Mouse (Mus musculus): ENCODE data around the gene Cela3b. TPM values are rescaled to one million over a fixed set of nuclear protein-coding genes. Genes with fewer than 3 reads are reported as not detected.

Cela3b gene
- under 1 TPM in 1 of 2 experiments, not detected in 1; 0.34 TPM for total RNA-seq (2021)
- long read RNA-seq, experiment 1, result 0 reads
- long read RNA-seq, experiment 2, result 0 reads

DNA sequence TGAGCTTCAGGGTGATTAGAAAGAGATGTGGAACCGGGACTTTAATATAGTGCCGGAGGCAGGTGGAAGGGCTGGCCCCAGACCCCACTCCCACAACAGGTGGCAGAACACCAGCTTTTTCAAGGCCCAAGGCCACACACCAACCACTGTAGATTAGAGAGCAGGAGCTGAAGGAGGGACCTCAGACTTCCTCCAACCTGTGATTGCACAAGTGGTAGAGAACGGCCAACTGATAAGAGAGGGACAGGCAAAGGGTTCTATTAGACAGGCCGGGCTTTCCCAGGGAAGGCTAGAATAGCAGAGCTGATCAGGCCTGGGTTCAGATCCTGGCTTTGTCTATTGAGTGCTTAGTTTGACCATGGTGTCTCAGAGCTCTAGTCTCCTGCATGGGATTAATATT, at the start of gene Cela3b:
Gene Cela3b (minus strand): TSS at position 39 of the 400 bp plus-strand sequence.
- DNase-seq (ENCODE audit: low spot score), result no peak

DNA sequence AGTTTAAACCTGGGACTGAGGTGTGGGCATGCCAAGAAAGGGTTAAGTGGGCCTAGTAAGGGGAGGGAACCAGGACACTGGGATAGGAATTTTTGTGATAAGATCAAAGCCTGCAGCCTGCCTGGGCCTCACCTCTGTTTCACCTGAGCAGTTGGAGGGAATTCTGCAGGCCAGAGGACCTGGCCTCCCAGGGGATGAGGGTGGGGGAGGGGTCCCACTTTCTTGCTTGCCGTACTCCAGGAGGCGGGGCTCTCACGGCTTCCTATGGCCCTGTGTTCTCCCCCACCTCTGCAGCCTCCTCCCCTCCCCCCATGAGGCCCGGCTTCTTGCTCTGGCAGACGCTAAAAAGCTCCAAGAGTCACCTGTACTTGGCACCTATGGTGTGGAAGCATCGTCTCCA, 49.4 kb upstream of the Cela3b start:
- no peak for DNase-seq (ENCODE audit: low spot score)

DNA sequence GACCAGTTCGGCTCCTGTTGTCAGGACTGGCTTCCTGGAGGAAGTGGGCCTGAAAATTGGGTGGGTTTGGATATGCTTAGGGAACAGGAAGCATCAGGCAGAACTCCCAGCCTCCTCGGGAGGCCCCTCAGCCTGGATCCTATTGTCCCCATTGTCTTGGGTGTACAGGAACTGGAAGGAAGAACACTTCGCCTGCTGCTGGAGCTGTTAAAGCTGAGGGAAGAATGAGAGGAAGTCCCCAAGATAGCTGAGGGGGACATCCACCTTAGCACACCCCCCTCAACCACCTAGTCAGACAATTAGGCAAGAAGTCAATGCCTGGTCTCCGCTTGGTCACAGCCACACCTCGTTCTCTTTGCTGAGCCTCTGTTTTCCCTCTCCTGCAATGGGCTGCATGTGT, 48.0 kb upstream of the Cela3b start:
- no peak for DNase-seq (ENCODE audit: low spot score)

DNA sequence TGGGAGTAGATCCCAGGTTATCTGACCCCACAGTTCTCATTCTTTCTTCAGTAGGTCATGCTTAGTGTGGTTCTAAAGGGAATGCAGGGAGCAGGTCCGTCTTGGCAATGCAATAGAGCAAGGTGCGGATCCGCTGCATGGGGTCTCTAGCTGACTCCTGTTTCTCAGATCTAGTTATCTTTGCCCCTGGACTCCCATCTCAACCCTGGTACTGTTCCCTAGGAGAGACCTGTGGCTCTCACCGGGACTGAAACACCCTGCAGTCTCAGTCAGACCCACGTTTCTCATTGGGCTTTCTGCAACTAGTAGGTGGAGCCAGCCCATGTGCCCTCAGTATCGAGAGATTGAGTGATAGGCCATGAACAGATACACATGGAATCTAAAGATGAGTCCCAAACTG, 47.3 kb upstream of the Cela3b start:
- DNase-seq (ENCODE audit: low spot score), result no peak

DNA sequence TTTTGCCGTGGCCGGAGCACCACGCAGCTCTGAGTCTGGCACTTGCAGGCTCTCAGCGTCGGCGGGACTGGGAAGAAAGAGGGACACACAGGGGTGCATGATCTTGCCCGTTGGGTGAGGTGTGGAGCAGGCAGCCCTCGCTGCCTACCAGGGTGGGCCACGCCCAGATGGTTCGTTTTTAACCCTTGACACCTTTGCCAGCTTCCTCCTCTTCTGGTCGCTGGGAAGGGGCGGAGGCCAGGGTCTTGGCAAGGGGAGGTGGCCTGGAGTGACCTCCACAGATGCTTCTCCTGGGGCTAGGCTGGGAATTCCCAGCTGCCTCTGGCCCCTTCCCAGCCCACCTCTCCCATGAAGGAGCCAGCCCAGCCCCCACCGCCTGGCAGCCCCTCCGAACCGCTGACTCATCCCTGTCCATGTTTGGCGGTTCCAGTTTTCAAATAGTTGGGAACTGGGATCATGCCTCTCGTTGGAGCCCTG, 46.5 kb upstream of the Cela3b start:
- DNase-seq (ENCODE audit: low spot score), result peak; percentile 83

DNA sequence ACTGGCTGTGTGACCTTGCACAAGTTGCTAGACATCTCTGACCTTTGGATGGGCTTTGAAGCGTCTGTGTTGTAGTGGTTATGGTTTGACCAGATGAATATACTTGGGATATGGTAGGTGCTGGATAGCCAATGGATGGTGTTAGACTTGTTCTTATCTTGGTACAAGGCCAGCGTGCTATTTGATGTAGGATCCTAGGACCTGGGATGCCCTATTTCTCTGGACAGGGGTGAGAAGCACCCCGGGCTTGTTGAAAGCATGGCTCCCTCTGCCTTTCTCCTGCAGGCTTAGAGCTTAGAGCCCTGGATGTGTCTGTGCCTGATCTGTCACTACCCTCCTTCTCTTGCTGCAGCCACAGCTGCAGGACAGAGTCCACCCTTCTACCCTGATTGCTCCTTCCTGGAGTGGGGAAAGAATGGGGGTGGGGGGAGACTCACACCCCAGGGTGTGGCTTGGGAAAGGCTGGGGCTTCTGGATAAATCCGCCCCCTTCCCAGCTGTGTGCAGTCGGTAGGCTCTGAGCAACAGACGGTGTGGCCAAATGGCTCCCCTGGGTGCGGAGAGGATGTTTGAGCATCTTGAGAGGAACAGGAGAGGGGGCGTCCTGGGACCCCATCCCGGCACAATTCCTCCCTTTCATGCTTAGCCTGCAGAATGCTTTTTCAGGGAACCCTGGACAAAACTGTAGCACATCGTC, 45.9 kb upstream of the Cela3b start:
- DNase-seq (ENCODE audit: low spot score), result peak; percentile 88

DNA sequence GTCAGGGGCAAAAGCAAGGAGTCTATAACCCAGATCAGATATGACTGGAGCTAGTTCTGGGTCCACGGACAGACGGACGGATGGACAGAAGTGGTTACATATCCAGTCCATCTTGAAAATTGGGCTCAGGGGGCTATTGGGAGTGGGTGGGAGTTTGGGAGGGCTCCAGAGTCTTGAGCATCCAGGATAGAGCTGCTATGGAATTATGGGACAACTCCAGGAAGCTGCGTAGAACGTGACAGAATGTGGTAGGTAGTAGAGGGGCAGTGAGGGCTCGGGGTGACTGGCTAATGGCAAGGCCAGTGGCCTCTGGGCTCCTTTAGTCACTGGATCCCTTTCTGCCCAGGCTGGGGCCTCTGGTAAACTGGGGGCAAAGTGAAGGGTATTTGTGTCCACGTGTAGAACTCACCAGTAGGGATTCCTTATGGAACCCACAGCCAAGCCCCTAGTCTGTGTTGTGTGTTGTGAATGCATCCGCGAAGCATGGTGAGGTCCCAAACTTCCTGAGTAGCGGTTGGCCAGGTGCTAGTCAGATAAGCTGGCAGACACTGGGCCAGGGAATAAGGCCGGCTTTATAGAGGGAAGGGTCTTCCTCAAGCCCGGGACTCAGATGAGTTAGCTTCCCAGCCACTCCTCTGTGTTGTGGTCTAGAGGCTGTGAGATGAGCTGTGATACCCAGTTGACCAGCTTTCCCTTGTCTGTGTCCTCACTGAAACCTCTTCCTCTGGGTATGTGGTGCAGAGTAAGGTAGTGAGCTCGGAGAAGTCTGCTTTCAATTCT, 45.1 kb upstream of the Cela3b start:
- DNase-seq (ENCODE audit: low spot score), result no peak

DNA sequence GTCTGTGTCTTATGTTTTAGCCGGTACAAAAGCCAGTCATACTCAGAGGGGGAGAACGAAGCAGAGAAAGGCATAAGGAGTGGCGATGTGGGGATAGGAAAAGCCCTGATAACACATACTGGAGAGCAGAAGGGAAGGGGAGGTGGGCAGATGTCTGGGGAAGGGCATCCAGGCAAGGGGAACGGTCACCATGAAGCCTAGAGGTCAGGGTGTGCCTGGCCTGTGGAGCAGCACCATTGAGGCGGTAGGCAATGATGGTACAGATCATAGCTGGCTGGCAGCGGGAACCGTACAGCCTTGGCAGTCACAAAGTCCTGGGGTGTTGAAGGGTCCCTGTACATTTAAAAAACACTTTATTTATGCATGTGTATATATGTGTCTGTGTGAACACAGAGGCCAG, 44.4 kb upstream of the Cela3b start:
- no peak for DNase-seq (ENCODE audit: low spot score)

DNA sequence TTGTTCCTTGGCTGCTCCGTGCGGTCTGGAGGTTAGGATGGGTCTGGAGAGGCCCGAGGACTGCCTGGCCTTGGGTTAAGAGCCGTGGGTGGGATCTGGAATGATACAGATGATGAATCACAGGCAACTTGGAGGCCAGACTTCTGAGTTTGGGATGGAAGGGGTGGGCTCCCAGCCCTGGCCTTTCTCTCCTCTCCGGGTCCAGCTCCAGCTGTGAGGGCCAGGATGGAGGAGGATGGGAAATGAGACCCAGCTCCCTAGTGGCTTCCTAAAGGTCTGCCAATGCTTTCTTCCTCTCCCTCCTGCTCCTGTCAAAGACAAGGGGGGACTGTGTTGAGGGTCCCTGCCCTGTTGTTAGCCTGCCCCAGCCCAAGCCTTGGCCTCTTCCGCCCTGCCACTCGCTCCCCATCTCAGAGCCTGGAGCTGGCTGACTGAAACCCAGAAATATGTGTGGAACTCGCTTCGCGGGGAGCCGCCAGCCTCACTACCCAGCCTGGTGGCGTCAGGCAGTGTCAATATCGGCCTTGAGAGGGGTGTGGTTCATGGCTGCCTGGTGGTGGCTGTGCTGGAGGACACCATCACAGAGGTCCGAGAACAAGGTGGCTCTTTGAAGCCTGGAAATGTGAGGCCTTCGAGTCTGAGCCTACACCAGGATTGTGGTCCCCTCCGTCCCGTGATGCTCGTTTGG, 43.5 kb upstream of the Cela3b start:
- peak; percentile 68 for DNase-seq (ENCODE audit: low spot score)

DNA sequence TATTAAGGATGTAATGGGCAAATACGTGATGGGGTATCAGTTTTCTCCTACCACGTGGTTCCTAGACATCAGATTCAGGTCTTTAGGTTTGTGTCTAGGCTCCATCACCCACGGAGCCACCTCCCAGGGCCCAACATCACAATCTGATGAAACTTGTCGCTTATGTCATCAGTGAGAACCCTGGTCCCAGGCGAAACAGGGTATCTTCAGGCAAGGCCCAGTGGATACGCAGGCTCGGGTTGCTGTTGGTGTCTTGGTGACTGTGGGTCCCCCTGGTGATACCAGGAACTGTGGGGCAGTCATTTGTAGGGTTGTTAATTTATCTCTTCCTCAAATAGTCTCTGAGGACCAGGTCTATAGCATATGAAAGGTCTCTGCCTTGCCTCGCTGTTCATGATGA, 42.9 kb upstream of the Cela3b start:
- no peak for DNase-seq (ENCODE audit: low spot score)

DNA sequence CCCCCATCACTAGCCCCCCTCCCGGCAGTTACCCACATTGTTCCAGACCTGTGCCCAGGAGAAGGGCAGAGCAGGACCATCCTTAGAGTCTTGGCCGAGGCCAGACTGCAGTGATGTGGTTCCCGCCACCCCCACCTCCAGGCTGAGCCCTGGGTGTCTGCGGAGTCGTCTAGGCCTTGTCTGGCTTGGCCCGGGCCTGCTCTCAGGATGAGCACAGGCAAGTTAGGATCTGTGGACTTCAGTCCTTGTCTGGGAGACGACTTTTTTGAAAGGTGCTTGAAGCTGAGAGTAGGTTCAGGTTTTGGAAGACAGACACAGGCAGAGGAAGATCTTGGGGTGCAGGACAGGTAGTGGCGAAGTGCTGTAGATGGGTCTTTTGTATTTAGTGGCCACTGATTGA, 41.0 kb upstream of the Cela3b start:
- no peak for DNase-seq (ENCODE audit: low spot score)

DNA sequence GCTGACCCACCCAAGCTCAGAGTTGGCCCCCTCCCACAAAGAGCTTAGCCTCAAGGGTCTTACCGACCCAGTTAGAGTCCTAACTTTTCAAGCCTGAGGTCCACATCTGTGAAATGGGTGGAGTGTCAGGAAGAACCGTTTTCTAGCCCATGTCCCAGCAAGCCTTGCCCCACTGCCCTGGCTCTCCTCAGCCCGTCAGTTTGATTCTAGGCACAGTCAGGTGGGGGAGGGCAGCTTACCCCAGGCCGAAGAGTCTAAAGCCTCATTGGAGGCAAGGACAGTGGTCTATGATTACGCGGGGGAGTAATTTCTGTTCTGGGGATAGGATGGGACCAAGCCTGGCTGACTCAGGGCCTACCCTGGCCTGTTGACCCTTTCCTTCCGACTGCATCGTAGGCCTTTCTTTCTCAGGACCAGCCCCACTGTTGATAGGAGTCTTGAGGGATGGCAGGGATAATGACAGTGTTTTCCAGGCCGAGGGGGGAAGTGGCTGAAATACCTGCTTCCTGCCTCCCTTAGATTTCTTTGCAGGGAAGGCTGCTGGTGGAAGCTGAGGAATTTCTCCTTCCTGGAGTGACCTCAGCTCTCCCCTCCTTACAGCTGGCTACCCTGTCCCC, 40.5 kb upstream of the Cela3b start:
- DNase-seq (ENCODE audit: low spot score), result no peak

DNA sequence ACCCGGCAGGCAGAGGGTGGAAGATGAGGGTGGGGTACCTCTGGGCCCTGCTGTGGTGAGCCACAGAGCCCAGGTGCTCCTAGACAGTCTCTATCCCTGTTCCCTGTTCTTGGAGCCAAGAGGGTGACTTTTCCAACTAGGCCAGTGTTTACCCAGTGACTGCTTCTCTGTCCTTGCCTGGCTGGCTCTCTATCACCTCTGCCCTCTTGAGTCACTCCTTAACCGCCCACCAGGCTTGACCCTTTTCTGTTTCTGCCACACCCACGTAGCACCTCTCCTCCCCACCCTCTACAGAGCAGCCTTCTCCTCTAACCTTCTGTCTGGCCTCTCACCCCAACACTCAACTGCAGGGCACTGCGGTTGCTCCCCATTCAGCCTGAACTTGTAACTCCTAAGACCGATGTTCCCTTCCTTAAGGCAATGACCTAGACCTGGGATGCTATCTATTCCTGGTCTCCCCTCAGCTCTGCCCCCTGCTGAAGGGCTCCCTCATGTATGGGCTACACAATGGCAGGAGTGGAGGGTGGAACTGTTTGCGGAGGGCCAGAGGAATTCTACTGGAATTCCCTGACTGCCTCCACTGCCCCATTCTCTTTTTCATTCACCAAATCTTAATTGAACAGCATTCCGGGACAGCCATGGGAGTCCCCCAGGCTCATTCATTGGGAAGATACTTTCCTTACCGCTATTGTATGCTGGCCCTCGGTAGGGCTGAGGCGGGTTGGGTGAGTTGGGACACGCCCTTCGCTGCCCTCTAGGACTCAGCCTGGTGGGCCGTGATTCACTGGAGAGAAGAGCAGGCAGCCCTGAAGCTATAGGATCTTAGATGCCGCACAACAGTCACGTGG, 39.7 kb upstream of the Cela3b start:
- DNase-seq (ENCODE audit: low spot score), result no peak

DNA sequence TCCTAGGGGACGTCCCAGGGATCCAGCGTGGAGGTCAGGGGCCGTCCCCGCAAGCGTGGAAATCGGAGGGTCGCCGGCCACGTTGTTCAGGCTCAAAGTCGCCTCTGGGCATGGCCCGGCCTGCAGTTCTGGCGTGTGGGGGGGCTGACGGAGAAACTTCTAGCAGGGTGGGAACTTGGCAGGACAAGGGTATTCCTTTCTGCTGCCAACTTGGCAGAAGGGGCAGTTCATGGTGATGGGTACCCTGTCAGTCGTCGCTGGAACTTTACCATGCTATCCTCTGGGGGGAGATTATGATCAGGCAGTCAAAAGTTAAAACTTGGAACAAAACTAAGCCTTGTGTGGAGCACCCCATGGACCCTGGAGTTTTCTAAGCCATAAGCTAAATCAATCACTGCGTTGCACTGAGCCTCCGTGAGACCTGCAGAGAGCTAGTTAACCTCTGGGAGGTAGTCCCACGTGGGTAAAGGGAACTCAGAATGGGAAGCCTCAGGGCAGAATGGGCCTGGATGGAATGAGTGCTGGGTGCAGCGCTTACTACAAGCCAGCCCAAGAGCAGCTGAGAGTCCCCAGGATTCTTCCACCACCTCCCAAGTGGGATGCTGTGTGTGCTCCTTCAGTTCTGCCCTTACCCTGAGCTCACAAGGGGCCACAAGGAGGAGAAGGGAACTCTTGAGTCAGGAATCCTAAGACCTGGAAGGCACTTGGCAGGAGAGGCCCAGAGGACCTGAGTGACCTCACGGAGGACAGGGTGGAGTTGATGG, 38.9 kb upstream of the Cela3b start:
- DNase-seq (ENCODE audit: low spot score), result no peak

DNA sequence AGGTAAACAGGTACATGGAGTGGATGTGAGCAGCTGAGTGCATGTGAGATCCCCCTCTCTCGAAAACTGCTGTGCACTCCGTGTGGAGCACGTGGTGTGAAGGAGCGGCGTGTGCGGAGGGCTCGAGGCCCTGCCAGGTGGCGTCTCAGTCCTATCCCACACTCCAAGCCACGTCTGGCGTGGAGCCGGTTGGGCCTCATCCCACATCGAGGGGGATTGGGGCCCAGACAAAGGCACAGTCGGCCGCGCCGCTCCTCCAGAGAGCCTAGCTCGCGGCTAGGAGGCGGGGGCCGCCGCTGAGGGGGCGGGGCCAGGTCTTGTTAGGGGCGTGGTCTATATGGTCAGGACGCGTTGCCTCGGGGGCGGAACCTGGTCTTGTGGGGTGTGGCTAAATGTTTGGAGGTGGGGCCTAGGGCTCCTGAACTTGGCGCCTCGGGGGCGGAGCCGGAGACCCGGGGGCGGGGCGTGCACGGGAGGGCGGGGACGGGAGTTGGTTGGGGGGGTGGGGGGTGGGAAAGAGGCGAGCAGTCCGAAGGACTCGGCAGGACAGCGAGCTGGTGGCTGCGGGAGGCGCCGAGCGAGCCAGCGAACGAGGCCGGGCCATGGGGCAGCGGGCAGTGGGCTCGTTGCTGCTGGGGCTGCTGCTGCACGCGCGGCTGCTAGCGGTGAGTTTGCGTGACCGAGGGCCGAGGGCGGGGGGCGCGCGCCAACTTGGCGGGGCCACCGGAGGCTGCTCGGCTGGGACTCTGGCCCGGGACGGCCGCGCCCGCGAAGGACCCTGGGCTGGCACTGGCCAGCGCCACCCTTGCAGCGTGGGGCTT, 38.1 kb upstream of the Cela3b start, which contains the start of gene Hspg2:
Gene Hspg2 (plus strand): TSS at position 510 of the 821 bp plus-strand sequence.
- DNase-seq (ENCODE audit: low spot score), result peak; percentile 99

DNA sequence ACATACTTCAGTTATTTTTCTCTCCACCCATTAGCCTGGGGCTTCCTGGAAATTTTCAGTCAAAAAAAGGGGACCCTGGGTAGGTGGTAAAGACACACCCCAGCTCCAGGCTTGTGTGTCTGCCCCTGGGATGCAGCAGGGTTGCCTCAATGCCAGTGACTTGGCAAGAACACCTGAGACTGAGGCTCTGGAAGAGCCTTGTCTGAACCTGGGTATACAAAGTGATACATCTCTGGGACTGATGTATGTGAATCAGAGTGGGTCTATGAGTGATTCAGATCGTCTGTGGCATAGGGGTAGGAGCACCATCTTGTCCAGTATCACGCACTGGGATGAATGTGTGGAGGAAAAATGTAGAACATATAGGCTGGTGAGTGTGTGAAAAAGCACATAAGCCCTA, 37.2 kb upstream of the Cela3b start:
- no peak for DNase-seq (ENCODE audit: low spot score)

DNA sequence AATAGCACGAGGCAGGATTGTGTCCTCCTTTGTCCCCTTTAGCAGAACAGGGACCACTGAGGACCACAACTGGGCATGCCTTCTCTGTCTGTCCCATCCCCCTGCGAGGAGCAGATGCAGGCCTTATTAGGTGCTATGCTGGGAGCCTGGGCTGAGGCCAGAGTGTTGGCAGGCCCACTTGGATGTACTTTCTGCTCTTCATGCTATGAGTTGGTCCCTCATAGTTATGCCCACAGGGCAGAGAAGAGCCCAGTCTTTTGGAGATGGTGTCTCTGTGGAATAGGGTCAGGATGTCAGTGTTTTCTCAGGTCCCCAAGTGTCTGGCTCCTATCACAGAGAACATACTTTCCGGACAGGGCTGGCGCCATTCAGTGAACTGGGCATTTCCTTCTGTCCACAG, 36.7 kb upstream of the Cela3b start:
- no peak for DNase-seq (ENCODE audit: low spot score)

DNA sequence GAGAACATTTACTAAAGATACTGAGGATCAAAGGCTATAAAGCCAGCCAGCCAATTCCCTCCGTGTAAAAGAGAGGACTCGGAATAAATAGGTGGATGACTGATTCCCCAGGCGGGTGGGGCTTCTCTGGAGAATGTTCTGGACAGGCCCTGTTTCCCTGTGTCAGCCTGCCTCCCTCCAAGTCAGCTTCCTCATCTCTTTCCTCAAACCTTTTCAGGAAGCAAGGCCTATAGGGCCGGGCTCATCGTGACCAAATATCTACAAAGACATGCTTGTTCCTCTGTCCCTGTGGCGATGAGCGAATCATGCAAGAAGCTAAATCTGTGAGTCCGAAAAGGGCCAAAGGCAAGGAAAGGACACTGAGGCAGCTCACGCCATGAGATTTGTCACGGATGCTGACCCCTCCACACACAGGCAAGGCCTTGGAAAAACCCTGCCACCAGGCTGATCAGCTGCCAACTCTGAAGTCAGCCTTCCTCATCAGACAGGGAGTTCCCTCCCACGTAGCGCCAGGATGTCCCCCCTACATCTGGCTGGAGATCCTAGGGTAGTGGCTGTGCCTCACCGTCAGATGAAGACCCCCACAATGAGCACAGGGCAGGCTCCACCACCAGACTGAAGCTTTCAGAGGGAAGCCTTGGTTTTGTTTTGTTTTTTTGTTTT, 34.9 kb upstream of the Cela3b start:
- peak; percentile 57 for DNase-seq (ENCODE audit: low spot score)
